Mouse (Mus musculus) cerebellum, adult 2 months (tissue): Measurements from ENCODE around the gene Scamp3. TPM values are rescaled to one million over a fixed set of nuclear protein-coding genes. Genes with fewer than 3 reads are reported as not detected.

Experiments
- DNase-seq, 2 experiments: peaks; one replicate each; pipeline ENCODE4 v3.0.0; 2021
- H3K27ac ChIP-seq: fragments of 200-500 bp; 2 replicates; pipeline ENCODE4 v1.5.1; 2012; ENCODE audit warnings: low read length, control low read depth, inconsistent platforms; ENCODE audit not compliant: insufficient read depth
- H3K27me3 ChIP-seq: fragments of 200-500 bp; 2 replicates; pipeline ENCODE4 v1.6.1; 2012; ENCODE audit warnings: inconsistent platforms, mild to moderate bottlenecking, low read length, moderate library complexity; ENCODE audit not compliant: control insufficient read depth, insufficient read depth
- H3K4me1 ChIP-seq: fragments of 200-500 bp; 2 replicates; pipeline ENCODE4 v1.6.1; 2011; ENCODE audit warnings: low read length; ENCODE audit not compliant: control insufficient read depth, insufficient read depth
- H3K4me3 ChIP-seq: fragments of 200-500 bp; replicated peaks from 2 replicates; pipeline ENCODE3; 2011; ENCODE audit warnings: mild to moderate bottlenecking, low read depth, low read length, control low read depth; ENCODE audit not compliant: insufficient read depth
- CTCF ChIP-seq: fragments of 200-500 bp; IDR thresholded peaks from 2 replicates; pipeline ENCODE4 v1.5.1; 2011; ENCODE audit warnings: low read depth, mild to moderate bottlenecking, control low read depth, low read length, moderate library complexity, borderline replicate concordance; ENCODE audit not compliant: insufficient read depth
- POLR2A ChIP-seq: fragments of 200-500 bp; IDR thresholded peaks from 2 replicates; pipeline ENCODE4 v1.6.1; 2011; ENCODE audit warnings: low read length, control low read depth, borderline replicate concordance; ENCODE audit not compliant: insufficient read depth
- WGBS: fragments of 180-500 bp; shearing (Covaris S2); methylation state at CpG from one replicate; pipeline ENCODE4 v1.1.7; 2018; 5-methylcytosine and 5-hydroxymethylcytosine counted together
- polyA plus RNA-seq: library from polyadenylated mRNA; depleted of rRNA; stranded (reverse); fragments of >200 nt; gene quantifications from 2 replicates; pipeline ENCODE4 v1.2.3, GENCODE M21; 2012

The Scamp3 gene
- polyA plus RNA-seq, 1 experiment = 121 TPM

GRCm38 (mm10) chr3:89182531-89183057 lies 5.3 kb downstream of the Scamp3 start:
- peaks cover 19% of the 10 kb centered on the region for H3K4me1 ChIP-seq
- no peaks in the 10 kb centered on the region for H3K27me3 ChIP-seq
- no peak overlapping the region for H3K27ac ChIP-seq
- no peak for DNase-seq
- H3K4me3 ChIP-seq = peak overlapping the region; percentile 69
- no peak for TF ChIP-seq POLR2A
- no peak for TF ChIP-seq CTCF
- 45% methylated on average over 7 of the region's 7 CpGs for WGBS

- Histone ChIP-seq H3K4me3 (peak within 1 kb of the TSS; percentile 69), H3K27ac (peak within 1 kb of the TSS; percentile 66), H3K4me1 (peaks cover 16% of the 10 kb centered on the region), H3K27me3 (no peaks in the 10 kb centered on the region)
- DNase-seq = peak; percentile 90 to 91
- peak; percentile 86 for TF ChIP-seq POLR2A
- TF ChIP-seq CTCF = no peak
- WGBS = under 1% methylated on average over 39 of the region's 39 CpGs
Observed at GRCm38 (mm10) chr3:89183058-89183958, 6.0 kb downstream of the Scamp3 start, which contains the start of gene Fam189b. TSS of gene Fam189b (plus strand) at chr3:89183143.

GRCm38 (mm10) chr3:89183959-89184315 lies 6.7 kb downstream of the Scamp3 start:
- peak; percentile 43 to 48 for DNase-seq
- Histone ChIP-seq H3K27me3 (no peaks in the 10 kb centered on the region), H3K27ac (peak overlapping the region; percentile 66), H3K4me3 (peak overlapping the region; percentile 69), H3K4me1 (peaks cover 13% of the 10 kb centered on the region)
- TF ChIP-seq POLR2A (no peak), CTCF (no peak)
- 5% methylated on average over 6 of the region's 6 CpGs for WGBS

- WGBS = 41% methylated on average over 23 of the region's 23 CpGs
- peaks cover 8% of the 10 kb centered on the region for H3K4me1 ChIP-seq
- H3K4me3 ChIP-seq = no peak overlapping the region
- no peaks in the 10 kb centered on the region for H3K27me3 ChIP-seq
- no peak for DNase-seq
- TF ChIP-seq POLR2A (no peak), CTCF (no peak)
- no peak overlapping the region for H3K27ac ChIP-seq
Observed at GRCm38 (mm10) chr3:89187197-89187596, 9.9 kb downstream of the Scamp3 start.

- TF ChIP-seq POLR2A = no peak
- H3K27ac ChIP-seq = no peak overlapping the region
- H3K4me3 ChIP-seq = no peak overlapping the region
- peaks cover 8% of the 10 kb centered on the region for H3K4me1 ChIP-seq
- no peaks in the 10 kb centered on the region for H3K27me3 ChIP-seq
- DNase-seq = no peak
- WGBS = 65% methylated on average over 18 of the region's 18 CpGs
Observed at GRCm38 (mm10) chr3:89187690-89188477, 10.6 kb downstream of the Scamp3 start.

GRCm38 (mm10) chr3:89188478-89188875 lies 11.2 kb downstream of the Scamp3 start:
- TF ChIP-seq CTCF (no peak), POLR2A (no peak)
- Histone ChIP-seq H3K4me1 (peaks cover 8% of the 10 kb centered on the region), H3K27me3 (no peaks in the 10 kb centered on the region), H3K27ac (no peak overlapping the region), H3K4me3 (no peak overlapping the region)
- DNase-seq = no peak
- WGBS = 64% methylated on average over 12 of the region's 12 CpGs

- DNase-seq = no peak
- Histone ChIP-seq H3K27ac (no peak overlapping the region), H3K27me3 (no peaks in the 10 kb centered on the region), H3K4me3 (no peak overlapping the region), H3K4me1 (no peaks in the 10 kb centered on the region)
- WGBS = 78% methylated on average over 8 of the region's 8 CpGs
- no peak for TF ChIP-seq CTCF
- TF ChIP-seq POLR2A = no peak
Observed at GRCm38 (mm10) chr3:89190436-89190835, 13.2 kb downstream of the Scamp3 start.

GRCm38 (mm10) chr3:89193351-89193750 lies 16.1 kb downstream of the Scamp3 start:
- 53% methylated on average over 1 of the region's 1 CpGs for WGBS
- TF ChIP-seq POLR2A (no peak), CTCF (no peak)

More at GRCm38 (mm10) chr3:89193351-89193750, 16.1 kb downstream of the Scamp3 start:
- H3K27ac ChIP-seq = no peak overlapping the region
- DNase-seq = no peak
- no peak overlapping the region for H3K4me3 ChIP-seq
- no peaks in the 10 kb centered on the region for H3K27me3 ChIP-seq
- H3K4me1 ChIP-seq = no peaks in the 10 kb centered on the region
